Mouse (Mus musculus) urinary bladder, postnatal 14 days (tissue): Measurements from ENCODE around the gene Gjc2.

Source experiments
- DNase-seq: peaks from one replicate; pipeline ENCODE4 v3.0.0; 2021; ENCODE audit warnings: low spot score

Gjc2 gene

GRCm38 (mm10) chr11:59208153-59208831, 25.3 kb upstream of the Gjc2 start, which contains the start of gene 2310033P09Rik:
Gene 2310033P09Rik, plus strand, starts transcription at chr11:59208321.
- DNase-seq: peak; percentile 92

- DNase-seq: peak; percentile 96
Measured at GRCm38 (mm10) chr11:59202081-59202995, 19.3 kb upstream of the Gjc2 start, which contains the start of gene Mrpl55. Gene Mrpl55, plus strand, starts transcription at chr11:59202486.

- DNase-seq: no peak
Measured at GRCm38 (mm10) chr11:59201216-59202002, 18.4 kb upstream of the Gjc2 start.

- DNase-seq: no peak
Measured at GRCm38 (mm10) chr11:59196230-59196629, 13.2 kb upstream of the Gjc2 start.

GRCm38 (mm10) chr11:59192059-59192386, 9.0 kb upstream of the Gjc2 start, which contains the start of gene Guk1:
Gene Guk1, minus strand, starts transcription at chr11:59192212.
- no peak for DNase-seq

- peak; percentile 91 for DNase-seq
Measured at GRCm38 (mm10) chr11:59191231-59192058, 8.4 kb upstream of the Gjc2 start.

- no peak for DNase-seq
Measured at GRCm38 (mm10) chr11:59187706-59188105, 4.7 kb upstream of the Gjc2 start.

- no peak for DNase-seq
Measured at GRCm38 (mm10) chr11:59185490-59185889, 2.5 kb upstream of the Gjc2 start.

- DNase-seq: peak; percentile 67
Measured at GRCm38 (mm10) chr11:59183821-59184220, 808 bp upstream of the Gjc2 start.

- no peak for DNase-seq
Measured at GRCm38 (mm10) chr11:59176921-59177320, 6.1 kb downstream of the Gjc2 start.

- no peak for DNase-seq
Measured at GRCm38 (mm10) chr11:59176475-59176874, 6.5 kb downstream of the Gjc2 start.

GRCm38 (mm10) chr11:59174189-59174838, 8.7 kb downstream of the Gjc2 start:
- DNase-seq: no peak

GRCm38 (mm10) chr11:59170549-59170948, 12.5 kb downstream of the Gjc2 start:
- no peak for DNase-seq

- no peak for DNase-seq
Measured at GRCm38 (mm10) chr11:59169807-59170206, 13.2 kb downstream of the Gjc2 start.

GRCm38 (mm10) chr11:59165616-59166241, 17.3 kb downstream of the Gjc2 start:
- DNase-seq: no peak

GRCm38 (mm10) chr11:59164384-59164783, 18.6 kb downstream of the Gjc2 start:
- no peak for DNase-seq

GRCm38 (mm10) chr11:59163255-59164236, 19.5 kb downstream of the Gjc2 start, which contains the start of gene Iba57:
Gene Iba57, minus strand, starts transcription at chr11:59163739.
- peak; percentile 99 for DNase-seq

GRCm38 (mm10) chr11:59162443-59163254, 20.4 kb downstream of the Gjc2 start:
- no peak for DNase-seq
